Mouse (Mus musculus): Measurements from ENCODE around the gene Kdm4d.

- TF ChIP-seq POLR2A (IDR thresholded peaks at IDR 0.05; ENCODE audit: insufficient read depth, low read depth, low read length) (no peak), EP300 (IDR thresholded peaks at IDR 0.05; ENCODE audit: insufficient read depth, low read depth, low read length) (no peak), CTCF (IDR thresholded peaks at IDR 0.05) (no peak)
Measured at GRCm38 (mm10) chr9:14456320-14456719, 44.0 kb downstream of the Kdm4d start.
